Mouse (Mus musculus) common myeloid progenitor, adult 5-6 weeks (primary cell): Measurements from ENCODE around the gene Usp36. TPM values are rescaled to one million over a fixed set of nuclear protein-coding genes. Genes with fewer than 3 reads are reported as not detected.
"Not testable (repeated sequence)": the region's sequence is repeated elsewhere in the genome, so short reads cannot be mapped to it uniquely, and the experiment has no call there.

Experiments used
- ATAC-seq: replicated peaks from 2 replicates; pipeline ENCODE4 v1.8.0; 2016; ENCODE audit warnings: low read depth, mild to moderate bottlenecking, moderate TSS enrichment, inconsistent platforms; ENCODE audit not compliant: poor library complexity, severe bottlenecking
- total RNA-seq: library from RNA; stranded (forward); fragments of 200-1000, 187-1606 nt; gene quantifications from 2 replicates; pipeline ENCODE4 v1.2.3, GENCODE M21; 2017

Usp36 gene
- 9.9 and 14.9 TPM in 2 replicates for total RNA-seq

DNA sequence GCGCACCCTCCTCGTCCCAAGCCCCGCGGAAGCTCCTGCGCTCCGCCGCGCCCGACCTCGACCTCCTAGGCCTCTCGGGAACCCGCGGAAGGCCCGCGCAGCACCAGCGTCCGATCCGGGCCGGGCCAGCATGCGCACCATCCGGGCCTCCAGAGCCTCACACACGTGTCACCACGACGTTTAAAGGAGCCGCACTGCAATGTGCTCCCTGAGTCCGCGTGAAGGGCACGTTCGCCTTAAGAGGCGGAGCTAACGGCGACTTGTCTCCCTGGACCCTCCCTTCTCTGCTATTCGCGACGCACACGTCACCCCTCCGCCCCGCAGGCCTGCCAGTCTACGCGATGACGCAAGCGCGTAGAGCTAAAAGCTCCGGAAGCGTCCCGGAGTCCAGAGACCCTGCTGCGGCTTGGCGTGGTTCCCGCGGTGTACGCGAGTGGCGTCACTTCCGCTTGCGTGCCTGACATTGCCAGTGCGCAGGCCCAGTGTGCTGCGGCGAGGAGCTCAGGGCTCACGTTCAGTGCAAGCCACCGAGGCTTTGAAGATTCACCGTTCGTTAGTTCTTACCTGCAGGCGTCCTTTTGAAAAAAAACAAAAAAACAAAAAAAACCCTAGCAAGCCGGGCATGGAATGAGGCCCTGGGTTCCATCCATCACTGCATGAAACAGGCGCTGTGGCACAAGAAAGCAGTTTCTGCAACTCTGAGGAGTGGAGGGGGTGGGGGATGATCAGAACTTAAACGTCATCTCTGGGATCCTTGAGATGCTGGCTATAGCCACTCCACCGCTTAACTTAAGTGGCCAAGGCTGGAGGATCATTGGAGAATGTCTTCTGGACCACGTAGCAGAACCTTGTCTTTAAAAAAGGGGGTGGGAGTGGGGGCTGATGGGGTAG is at the start of gene Usp36:
Gene Usp36 (minus strand): TSS at position 246 of the 891 bp plus-strand sequence.
- peak; percentile 96 for ATAC-seq

DNA sequence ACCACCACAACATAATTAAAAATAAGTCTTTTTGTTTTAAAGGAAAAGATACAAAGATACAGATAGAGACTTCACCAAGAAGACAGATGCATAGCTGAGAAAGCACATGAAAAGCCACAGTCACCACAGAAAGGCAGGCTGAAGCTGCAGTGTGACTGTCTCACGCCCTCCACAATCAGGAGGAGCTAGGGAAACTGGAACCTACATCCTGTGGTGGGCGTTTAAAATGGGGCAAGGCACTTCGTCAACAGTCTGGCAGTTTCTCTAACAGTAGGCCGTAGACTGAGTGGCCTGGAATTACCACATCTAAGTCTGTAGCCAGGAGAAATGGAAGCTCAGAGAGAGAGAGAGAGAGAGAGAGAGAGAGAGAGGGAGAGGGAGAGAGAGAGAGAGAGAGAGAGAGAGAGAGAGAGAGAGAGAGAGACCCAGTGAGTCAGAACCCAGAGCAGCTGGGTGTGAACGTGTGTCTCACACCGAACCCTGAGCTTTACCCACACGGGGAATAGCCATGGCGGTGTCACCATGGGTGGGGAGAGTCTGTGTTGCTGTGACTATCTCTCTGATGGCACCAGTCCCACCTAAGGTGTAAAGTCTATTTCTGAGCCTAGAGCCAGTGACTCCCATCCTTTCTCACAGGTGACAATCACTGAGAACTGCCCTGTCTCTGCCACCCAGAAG is 47.6 kb upstream of the Usp36 start:
- peak; percentile 81 for ATAC-seq

DNA sequence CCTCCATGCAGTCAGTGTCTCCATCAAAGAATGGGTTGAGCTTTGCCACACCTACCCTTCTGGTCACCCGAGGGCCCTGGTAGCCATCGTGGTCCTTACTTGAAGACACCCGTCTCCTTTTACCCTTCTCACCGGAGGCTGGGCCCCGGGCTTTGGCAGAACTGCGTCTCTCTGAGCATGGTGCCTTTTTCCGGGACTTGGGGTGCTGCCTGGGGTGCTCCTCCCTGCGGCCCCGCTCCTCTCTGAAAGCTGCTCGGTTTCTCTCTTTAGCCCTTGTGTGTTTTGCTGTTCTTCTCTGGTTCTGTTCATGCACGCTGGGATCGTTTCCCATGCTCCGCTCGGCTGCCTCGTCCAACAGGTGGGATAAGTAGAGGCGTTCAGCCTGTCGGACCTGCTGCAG is 43.4 kb upstream of the Usp36 start:
- no peak for ATAC-seq

DNA sequence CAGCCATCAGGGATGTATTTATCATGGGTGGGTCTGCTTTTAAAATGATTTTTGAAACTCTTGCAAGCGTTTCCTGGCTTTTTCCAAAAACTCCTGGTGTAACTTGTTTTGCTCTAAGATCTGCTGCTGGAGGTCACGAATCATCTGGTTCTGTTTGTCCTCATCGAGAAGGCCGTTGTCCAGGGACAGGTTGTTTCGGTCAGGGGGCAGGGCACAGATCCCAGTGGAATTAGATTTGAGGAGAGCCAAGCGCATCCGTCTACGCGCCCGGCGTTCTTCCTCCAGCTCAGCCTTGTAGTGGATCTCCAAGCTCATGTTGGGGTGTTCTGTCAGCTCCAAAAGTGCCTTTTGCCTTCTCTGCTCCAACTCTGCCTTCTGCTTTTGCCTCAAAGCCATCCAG is 42.3 kb upstream of the Usp36 start:
- no peak for ATAC-seq

DNA sequence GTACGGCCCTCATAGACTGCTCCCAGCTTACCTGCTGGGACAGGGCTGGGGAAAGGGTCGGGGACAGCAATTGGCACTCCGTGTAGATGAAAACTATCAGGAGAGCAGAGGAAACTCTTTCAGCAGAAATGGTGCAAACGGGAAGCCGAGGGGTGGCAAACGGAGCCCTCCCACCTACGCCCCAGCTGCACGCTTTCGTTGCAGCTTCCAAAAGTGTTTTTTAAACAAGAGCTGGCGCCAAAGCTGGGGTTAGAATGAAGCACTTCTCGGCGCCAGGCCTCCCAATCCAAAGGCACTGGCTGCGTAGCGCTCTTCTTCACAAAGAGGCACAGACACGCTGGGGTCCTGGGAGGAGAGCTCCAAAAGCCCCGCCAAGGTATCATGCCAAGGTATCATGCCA is 40.7 kb upstream of the Usp36 start:
- no peak for ATAC-seq

DNA sequence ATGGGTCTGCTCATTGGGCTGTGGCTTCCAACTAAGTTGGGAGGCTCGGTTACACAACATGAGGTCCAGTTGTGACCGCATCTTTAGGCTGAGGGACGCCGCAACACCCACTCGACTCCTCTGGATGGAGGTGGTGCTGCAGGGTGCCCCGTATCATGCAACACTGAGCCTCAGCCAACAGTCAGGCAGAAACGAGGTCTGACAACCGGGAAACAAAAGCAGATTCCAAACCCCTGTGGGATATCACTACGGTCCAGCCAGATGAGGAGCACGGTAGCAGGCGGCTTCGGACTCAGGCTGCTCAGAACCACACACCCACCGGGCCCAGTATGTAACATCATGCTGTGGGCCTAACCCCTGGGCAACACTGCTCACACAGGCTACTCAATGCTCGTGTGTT is 40.3 kb upstream of the Usp36 start:
- no peak for ATAC-seq

DNA sequence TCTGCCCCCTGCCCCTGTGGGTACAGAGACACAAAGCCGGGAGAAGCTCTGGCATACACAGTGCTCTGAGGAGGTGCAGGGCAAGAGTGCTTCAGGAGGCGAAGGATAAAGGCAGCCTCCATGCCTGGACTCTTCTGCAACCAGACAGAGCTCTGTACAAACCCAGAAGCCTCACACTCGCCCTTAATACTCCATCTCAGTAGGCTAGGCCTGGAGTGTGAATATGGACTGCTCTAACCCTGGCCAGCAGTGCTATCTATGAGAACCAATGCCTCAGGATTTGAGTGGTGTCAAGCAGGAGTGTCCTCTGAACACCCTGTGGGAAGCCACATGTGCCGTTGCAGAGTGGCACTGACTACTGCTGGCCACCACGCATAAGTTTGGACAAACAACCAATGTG is 38.9 kb upstream of the Usp36 start:
- ATAC-seq = no peak

DNA sequence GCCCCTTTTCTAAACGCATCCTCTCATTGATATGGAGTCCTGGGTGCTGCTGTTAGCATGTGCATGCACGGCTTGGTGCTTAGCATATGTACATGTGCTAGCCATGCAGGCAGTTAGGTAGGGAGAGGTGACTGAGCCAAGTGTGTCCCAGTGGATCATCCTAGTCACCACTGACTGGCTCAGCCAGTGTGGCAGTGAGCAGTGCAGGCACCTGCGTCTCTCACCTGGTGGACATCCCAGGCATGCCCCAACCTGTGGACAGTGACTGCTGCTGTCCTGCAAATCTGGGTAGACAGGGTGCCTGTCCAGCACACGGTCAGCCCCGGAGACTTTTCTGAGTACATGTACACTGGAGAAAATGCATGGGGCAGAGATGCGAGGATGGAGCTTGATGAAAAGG is 38.5 kb upstream of the Usp36 start:
- ATAC-seq = no peak

DNA sequence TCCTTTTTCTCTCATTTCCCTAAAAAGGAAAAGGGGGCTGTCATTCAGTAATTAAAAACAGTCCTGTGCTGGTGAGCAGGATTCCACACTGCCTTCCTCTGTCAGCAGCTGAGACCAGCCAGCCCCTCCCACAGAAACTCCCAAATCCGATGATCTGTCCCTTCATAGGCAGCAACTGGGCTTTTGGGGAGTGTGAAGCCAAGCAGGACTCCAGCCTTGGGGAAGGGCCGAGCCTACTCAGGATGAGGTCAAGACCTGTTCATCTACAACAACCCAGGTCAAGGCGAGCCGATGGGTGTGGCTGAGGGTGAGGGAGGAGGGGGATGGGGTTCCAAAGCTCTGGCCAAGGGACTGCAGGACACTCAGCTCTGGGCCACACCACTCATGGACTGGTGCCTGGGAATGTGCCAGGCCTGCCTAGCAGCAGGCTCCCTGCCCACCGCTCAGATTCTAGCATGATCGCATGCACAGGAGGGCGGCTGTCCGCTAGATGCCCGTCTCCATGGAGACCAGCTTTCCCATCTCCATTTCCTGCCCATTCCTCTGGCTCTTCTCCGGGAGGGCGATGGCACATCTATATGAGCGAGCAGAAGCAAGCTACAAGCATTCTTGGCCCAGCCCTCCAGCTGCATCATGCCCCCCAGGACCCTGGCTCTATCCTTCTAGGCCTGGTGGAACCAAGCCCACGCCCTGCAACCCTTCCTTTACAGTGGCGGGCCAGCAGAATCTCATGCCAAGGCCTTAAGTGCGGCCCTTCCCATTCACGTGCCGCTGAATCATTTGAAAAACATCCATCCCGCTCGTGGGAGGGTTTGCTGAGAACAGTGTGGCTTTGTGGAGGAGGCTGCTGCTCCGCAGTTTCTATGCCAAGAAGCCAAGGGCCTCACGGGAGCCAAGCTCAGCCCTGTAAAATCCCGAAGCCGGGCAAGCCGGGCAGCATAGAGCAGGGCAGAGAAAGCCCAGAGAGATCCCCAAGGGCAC is 37.2 kb upstream of the Usp36 start:
- ATAC-seq = no peak

DNA sequence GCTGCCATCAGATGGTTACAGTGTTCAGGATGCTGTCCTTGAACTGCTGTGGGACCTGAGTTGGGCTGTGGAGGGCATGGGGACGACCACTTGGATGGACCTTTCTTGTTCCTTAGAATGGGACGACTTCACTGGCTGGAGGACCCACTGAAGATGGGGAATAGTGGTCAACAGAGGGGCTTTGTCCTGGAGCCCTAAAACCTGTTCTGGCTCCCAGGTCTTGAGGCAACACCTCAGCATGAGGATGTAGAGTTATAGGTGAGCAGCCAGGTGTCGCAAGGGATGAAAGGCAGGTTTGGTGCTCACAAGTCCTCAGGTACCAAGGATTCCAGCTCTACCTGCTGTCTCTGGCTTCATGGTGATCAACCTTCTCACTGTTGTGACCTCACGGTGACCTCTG is 36.4 kb upstream of the Usp36 start:
- ATAC-seq = no peak

DNA sequence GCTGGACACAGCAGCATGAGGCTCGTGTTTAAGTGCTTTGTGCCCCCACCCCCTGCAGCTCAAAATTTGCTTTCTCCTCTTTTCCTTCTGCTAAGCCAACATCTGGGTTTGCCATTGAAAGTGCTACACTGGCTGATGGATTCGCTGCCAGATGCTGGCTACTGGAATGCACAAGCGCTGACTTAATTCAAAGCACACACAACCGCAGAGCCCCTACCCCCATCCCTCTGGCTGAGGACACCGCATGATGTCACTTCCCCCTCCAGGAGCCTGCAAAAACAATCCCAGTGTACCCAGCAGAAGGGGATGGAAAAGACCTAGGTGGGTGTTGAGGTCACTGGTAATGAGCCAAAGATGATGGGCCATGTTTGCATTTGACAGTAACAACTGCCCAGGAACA is 34.5 kb upstream of the Usp36 start:
- no peak for ATAC-seq

DNA sequence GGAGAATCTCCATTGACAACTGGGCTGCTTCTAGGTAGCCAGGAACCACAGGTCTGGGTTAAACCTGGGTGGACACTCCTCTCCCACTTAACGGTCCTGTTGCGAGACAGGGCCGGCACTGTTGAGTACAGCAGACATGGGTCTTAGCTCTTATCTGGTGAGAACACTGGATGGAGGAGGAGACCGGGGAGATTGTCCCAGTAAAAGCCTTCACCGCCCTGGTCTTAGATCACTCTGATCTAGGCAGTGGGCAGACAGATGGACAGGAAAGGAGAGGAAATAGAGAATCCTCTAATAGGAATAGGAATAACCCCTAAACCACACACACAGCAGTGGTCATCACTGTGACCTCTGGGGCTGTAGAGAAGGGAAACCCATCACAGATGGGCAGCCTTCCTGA is 33.9 kb upstream of the Usp36 start:
- no peak for ATAC-seq

DNA sequence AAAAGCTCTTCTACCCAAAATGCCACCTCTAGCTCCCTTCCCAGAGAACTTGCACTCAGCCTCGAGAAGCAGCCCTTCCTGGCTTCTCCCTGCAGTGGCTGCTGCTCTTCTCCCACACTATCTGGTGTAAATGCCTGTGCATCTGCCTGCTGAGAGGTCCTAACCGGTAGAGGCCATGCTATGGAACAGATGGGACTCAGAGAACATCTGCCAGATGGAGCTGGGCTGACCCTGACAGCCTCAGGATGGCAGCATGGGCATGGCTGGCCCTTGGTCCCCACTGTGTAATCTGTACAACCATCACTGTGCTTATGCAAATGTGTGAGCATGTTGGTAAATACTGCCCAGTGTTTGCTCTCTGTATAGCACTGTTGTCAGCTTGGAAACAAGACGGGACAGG is 32.6 kb upstream of the Usp36 start:
- no peak for ATAC-seq

DNA sequence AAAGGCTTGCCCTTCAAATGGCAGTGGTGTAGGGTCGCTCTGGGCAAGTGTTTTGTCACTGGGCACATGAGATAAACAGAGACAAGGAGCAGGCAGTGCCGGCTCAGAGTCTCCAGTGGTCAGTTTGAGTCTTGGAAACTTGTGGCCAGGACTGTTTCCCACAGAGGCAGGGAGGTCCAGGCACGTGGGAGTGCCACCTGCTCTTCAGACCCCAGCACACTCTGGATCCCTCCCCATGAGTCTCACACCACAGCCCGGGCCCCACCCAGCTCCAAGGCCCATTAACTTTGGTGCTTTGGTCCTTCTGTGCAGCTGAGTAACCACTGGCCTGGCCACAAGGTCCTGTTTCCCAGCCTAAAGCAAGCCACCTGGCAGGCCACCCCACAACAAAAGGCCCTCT is 31.9 kb upstream of the Usp36 start:
- no peak for ATAC-seq

DNA sequence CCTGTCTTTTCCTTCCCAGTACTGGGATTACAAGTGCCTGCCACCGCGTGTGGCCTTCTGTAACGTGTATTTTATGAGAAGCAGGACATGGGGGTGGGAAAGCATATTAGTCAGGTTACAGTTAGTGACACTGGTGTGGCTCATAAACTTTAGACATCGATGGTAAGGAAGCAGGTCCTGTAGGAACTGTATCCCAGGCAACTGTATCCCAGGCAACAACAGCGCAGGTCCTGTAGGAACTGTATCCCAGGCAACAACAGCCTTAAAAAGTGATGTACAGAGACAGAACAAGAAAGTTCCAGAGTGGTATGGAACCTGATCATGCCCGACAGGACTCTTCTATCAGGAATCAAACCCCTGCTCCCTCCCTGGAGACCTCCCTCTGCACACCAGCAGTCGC is 31.5 kb upstream of the Usp36 start:
- no peak for ATAC-seq

DNA sequence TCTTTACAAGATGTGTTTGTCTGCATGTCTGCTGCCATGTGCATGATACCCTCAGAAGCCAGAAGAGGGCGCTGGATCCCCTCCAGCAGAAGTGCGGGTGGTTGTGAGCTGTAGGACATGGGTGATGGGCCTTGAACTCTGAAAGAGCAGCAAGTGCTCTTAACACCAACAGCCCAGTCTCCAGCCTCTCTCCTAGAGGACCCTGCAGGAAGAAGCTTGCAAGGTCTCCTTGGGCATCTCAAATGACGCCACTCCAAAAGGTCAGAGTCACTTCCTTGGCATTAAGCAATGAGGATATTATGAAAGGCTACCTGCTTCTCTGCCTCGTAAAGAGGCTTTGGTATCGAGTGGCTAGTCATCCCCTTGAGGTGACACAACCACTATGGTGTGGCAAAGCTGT is 28.6 kb upstream of the Usp36 start:
- peak; percentile 55; the same call in 1 of the 2 replicates for ATAC-seq

DNA sequence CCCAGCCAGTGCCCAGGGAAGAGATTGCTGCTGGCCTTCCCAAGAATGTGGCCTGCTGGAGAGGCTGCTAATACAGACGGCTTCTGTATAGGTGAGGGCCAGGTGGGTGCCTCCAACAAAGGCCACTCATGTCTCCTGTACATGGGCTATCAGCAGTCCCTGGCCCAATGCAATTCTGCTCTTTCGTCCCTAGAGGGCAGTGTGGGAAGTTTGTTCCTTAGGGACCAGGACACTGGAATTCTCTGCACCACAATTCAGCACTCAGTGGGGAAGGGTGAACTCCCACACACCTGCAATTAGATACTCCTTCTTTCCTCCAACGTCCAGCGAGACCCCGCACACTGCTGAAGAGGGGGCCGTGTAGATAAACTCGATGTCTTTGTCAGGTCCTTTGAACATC is 27.1 kb upstream of the Usp36 start:
- peak; percentile 76 for ATAC-seq

DNA sequence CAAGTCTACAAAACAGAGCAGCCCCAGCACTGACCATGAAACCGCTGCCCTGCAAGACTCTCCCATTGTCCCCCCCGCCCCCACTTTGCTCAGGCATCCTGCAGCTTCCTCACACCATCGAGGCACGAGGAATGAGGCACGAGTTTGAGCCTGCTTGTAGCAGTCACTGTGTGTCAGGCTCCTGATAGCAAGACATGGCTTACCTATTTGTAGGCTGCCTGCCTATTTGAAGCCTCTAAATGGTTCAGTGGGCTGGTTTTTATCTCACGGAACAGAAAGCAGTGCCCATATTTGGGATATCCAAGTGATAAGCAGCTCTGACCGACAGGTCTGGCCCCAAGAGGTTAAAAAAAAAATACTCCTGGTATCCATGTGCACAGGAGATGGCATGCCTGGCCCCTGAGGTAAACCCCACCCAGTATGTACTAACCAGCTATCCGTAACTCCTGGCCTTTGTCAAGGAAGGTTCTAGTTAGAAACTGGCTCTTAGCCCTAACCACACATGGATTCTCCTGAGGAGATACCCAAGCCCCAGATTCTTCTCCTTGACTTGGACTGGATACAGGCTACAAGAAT is 26.3 kb upstream of the Usp36 start:
- ATAC-seq = no peak

DNA sequence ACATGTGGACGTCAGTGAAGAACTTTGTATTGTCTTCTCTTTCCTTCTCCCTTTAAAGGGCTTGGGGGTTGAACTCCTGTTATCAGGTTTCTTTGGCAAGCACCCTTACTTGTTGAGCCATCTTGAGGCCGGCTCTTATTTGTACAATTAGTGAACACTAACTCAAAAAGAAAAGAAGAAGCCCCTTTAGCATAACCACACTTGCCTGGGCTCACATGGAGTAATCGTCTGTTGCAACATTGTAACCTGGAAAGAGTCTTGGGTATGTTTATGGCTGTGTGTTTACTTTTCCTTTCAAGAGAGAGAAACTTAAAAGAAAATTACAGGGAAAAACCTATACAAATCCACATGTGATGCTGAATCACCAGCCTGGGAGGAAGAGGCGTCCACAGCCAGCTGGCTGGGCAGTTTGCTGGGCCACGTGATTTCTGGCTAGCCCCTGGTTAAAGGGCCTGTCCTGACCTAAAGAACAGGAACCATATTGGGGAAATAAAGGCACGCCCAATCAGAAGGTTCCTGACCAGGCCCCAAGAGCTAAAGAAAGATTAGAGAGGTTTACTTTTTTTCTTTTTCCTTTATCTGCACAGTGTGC is 22.2 kb upstream of the Usp36 start:
- ATAC-seq = no peak

DNA sequence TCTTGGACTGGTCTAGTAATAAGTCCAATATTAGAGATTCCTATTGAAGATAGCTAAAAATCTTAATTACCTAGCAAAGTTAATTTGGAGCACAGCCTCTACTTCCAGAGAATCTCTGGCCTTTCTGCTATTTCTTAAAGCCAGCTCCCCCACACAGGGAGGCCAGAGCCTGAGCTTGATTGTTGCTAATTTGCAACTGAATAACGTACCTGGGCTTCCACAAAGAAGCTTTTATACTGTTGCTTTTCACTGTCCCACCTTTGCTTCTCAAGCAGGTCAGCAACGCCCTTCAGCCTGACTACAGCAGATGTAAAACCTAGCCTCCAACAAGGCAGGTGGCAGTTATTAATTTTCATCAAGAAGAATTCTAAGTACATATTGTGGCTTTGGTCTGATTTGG is 17.9 kb upstream of the Usp36 start:
- ATAC-seq = not testable (repeated sequence)
